Mouse (Mus musculus) layer of hippocampus, adult 11-12 months (tissue): ENCODE measurements at regions not wholly inside any gene's neighbourhood (a gene's known extent, or its start where the extent isn't known, plus 50 kb on each side); places are given as distances from the start of the nearest gene placed in this dataset.
"Not testable (repeated sequence)": the region's sequence is repeated elsewhere in the genome, so short reads cannot be mapped to it uniquely, and the experiment has no call there.

ENCODE experiments used
- DNase-seq: peaks from one replicate; pipeline ENCODE4 v3.0.0; 2022; ENCODE audit warnings: low spot score

DNA sequence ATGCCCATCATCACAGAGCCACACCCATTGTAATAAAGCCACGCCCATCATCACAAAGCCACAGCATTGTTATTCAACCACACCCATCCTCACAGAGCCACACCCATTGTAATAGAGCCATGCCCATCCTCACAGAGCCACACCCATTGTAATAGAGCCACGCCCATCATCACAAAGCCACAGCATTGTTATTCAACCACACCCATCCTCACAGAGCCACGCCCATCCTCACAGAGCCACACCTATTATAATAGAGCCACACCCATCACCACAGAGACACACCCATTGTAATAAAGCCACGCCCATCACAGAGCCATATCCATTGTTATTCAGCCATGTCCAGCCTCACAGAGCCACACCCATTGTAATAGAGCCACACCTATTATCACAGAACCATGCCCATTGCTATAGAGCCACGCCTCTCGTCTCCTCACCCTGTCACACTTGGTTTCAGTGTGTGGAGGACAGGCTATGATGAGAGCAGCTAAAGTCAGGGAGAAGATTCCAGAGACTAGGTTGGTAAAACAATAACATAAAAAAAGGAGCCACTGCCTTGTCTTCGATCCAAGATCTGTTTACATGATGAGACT is 85.6 kb downstream of the Gxylt1 start:
- no peak for DNase-seq

DNA sequence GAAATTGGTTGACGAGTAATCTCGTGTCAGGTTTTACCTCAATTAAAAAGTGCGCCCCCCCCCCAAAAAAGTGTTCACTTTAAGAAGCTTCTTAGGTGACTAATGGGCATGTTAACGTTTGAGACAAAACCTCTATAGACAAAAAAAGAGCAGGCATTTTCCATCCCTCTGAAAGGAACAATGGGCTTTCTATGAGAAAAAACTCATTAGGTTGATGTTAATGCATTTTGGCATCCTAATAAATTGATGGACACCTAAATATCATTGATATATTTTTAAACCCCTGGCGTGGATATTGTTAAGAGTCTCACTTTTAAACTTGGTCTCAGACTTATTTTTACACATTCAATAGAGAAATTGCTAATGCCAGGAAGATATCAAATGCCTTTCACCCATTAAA is 98.8 kb downstream of the Gxylt1 start:
- no peak for DNase-seq

DNA sequence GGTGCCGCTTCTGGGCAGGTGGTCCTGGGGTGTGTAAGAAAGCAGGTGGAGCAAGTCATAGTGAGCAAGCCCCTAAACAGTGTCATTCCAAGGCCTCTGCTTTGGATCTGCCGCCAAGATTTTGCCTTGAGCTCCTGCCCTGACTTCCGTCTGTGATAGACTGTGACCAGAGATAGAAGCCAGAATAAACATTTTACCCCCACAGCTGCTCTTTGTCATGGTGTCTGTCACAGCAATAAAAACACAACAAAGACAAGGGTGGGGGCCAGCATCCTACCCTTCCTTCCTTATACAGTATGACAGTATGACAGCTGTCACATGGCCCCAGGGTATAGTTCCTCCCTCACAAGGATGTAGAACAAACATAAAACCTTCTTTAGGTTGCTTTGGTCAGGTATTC is 106.2 kb downstream of the Gxylt1 start:
- DNase-seq: no peak

DNA sequence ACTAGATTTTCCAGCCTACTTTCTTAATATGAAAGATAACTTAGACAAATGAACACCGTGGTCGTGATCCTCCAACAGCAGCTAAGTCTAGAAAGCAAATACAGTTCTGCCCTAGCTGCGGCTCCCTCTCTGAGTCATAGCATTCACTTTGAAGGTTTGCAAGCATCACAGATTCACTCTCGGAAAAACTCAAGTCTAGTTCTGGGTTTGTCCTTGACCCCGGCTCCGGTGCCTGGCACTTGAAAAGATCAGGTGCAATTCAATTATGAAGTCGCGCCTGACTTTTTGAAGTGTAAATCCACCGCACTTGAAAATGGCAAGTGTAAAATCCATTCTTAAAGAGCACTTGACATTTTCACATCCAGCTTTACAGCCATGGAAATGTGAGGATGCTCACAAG is 107.5 kb downstream of the Gxylt1 start:
- DNase-seq: no peak

DNA sequence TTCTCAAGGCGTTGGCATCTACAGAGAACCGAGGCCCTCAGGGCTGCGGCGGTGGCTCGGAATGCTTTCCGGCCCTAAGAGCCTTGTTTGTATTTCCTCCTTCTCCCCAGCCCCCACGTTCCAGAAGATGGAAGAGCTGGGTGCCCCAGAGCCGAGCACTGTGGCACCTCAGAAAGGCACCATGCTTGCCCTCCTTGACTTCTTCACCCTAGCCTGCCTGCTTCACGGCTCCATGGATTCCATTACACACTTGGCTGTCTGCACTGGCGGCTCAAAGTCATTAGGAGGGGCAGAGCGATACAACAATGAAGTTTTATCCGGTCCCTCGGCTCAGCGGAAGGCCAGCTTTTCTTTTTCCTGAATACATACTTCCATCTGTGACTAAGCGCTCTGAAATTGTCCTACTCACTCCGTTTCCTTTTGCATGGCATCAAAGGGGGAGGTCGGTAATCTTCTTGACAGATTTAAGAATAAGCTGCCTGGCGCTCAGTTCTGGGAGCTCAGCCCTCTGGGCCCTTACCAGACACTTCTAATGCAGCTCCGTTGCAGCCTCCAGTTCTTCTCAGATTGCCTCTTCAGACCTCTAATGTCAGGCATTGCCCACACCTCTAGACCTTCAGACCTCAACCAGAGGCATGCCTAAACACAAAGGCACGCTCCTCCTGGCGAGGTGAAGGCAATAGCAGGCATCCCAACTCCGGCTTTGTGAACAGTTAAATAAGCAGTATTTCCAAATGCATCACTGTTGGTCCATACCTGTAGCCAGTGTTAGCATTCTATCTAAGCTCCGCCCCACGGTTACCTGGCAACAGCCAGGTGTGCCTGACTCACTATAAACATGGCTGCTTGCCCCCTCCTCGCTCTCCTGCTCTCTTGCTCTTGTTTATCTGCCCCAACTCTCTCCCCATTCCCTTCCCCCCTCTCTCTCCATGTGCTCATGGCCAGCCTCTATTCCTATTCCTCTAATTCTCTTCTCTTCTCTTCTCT is 112.8 kb downstream of the Gxylt1 start:
- no peak for DNase-seq

DNA sequence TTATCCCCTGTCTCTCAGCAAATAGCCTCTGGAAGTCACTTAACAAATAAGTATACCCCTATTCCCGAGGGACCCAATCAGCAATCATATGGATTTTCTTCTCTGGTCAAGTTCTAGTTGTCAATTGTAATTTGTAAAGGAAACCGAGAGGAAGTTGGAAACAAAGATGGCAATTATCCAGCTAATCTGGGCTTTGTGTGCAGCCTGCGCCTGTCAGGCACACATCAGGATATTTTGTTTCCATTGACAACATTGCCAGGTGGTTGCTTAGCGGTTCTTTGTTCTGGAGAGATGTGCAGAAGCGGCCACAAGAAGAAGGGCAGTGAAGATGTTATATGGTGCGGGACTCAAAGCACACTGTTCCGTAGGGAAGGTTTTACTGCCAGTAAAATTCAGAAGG is 113.7 kb downstream of the Gxylt1 start:
- no peak for DNase-seq

DNA sequence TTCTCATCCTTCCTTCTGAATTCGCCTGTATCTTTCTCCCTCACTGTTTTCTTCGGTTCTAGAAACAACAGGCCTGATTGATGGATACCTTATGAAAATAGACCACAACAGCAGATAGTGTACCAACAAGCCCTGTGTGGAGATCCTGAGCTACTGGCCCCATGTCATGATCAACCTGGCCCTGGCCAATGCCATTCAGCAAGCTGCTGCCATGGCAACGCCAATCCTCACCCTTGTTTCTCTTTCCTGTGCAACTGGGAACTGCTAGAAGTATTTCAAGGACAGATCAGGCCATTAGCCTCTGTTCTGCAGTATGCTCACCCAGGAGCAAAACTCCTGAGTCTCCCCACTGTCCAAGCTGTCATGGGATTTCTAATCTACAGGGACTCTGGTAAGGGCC is 119.2 kb downstream of the Gxylt1 start:
- no peak for DNase-seq

DNA sequence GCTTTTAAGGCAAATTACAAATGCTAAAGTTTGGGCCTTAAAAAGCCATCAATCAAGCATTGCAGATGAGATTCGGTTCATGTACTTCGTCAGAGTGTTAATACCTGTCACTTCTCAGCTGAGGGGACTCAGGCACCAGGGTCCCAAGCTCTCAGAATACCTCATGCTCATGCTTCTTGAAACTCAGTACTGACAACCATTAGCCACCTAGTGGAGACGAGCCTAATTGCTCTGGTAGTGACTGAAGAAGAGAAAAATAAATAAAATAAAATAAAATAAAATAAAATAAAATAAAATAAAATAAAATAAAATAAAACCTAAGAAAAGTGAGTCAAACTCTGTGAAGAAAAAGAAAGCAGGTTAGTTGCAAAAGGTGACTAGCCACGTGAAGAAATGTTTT is 121.0 kb downstream of the Gxylt1 start:
- DNase-seq: peak; percentile 19

DNA sequence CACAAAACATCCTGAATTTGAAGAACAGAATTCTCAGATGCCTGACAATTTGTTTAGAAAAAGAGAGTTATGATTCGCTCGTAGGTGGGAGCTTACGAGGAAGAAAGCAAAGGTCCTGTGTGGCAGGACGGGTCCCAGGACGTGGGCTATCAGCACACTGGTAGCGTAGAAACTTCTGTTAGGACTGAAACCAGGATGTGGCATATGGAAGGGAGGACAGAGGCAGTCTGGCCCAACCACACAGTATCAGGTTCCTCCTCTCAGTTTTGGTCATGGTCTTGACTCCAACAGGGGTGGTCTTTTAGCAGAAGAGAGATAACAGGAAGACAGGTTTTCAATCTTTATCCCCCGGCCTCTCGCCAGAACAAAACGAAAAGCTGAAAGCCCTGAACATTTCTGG is 130.1 kb downstream of the Gxylt1 start:
- DNase-seq: no peak

DNA sequence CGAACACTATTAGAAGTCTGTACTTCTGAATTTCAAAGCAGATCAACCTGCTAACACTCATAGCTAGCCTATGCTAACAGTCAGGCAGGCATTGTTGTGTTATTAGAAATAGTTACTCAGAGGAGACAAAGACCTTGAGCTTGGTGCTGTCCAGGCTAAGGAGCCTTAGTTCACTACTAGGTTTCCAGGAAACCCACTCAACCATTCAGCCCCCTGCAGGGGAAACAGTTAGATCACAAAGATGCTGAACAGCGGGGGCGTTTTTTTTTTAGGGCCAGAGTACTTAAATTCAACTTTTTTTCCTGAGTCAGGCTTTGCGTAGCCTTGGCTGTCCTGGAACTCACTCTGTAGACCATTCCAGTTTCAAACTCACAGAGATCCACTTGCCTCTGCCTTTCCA is 130.7 kb downstream of the Gxylt1 start:
- DNase-seq: no peak

DNA sequence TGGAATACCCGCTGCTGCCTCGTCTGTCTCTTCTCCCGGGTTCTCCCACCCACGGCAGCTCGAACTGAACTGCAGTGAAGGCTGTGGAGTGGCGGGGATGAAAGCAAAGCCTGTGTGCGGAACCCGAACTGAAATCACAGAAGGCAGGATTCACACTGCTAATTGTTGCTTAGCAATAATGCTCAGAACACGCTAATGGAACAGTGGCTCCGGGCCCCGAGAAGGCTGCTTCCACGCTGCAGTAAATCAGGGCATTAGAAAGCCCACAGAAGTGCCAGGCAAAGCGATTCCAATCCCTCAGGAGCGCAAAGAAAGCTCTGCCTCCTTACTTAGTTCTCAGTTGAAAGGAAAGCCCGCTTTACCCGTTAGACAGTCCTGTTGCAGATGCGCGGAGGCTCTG is 141.6 kb downstream of the Gxylt1 start:
- DNase-seq: peak; percentile 69

DNA sequence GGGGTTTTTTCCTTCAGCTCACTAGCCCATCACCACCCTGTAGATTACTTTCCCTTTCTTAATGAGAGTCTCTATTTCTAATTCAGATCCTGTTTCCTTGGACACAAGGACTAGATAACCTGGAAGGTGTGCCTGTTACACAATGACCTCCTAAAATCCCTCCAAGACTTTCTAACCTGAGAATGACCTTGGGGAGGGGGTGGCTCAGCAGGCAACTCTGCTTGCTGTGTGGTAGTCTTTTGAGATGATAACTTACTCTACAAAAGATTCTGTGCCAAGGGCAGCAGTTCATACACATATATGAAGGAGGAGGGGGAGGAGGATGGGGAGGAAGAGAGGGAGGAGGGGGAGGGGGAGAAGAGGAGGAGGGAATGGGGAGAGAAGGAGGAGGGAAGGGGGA is 143.9 kb downstream of the Gxylt1 start:
- DNase-seq: no peak

DNA sequence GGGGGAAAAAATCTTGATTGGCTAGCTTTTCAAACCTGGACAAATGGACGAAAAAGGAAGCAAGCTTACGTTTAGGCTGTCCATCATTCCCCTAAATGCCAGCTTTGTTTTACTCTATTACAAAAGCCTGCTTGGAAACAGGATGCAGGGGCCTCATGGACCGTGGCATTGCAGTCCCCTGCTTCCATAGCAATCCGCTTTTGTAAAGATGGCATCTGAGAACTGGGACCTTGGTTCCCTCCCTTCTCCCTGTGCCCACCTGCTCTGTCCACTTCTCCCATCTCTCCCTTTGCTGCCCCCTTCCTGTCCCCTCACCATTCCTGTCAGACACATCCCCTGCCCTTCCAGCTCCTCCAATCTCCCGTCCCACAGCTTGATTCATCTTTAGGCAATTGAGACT is 149.7 kb downstream of the Gxylt1 start:
- DNase-seq: no peak

DNA sequence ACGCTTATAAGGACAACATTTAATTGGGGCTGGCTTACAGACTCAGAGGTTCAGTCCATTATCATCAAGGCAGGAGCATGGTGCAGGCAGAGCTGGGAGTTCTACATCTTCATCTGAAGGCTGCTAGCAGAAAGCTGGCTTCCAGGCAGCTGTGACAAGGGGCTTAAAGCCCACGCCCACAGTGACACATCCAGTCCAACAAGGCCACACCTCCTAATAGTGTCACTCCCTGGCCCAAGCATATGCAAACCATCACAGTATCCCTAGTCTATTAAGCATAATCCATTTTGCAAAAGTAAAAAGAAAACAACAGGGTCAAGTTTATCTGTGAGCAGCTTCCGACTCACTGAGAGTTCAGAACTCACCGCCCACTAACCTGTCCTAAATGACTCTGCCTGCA is 153.8 kb downstream of the Gxylt1 start:
- DNase-seq: no peak

DNA sequence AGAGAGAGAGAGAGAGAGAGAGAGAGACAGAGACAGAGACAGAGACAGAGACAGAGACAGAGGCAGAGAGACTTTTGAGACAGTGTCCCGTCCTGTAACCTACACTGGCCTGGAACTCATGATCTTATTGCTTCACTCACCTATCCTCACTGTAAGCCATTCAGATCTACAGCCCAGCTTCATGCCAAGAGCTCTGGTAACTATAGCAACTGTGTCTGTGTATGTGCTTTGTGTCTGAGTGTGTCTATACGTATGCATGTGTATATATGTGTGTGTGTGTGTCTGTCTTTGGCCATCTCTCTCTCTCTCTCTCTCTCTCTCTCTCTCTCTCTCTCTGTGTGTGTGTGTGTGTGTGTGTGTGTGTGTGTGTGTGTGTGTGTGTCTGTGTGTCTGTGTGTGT is 157.2 kb downstream of the Gxylt1 start:
- not testable (repeated sequence) for DNase-seq

DNA sequence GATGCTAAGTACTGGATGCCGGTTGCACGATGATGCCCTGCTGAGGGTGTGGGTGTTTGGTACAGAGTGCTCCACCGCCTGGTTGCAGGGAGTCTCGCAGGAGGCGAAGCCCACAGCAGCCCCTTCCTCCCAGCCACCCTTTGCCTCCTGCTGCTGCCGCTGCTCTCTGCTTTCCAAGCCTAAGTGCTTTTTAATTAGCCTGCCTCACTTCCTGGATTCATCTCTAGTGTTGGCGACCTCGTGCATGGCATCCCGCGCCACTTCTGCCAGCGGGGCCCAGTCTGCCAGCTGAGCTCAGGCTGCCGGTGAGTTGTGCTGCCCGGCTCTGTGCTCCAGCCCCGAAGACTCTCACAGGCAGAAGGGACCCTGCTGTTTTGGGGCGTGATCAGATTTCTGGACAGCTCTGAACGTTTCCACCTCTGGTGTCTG is 159.3 kb downstream of the Gxylt1 start:
- peak; percentile 37 for DNase-seq

DNA sequence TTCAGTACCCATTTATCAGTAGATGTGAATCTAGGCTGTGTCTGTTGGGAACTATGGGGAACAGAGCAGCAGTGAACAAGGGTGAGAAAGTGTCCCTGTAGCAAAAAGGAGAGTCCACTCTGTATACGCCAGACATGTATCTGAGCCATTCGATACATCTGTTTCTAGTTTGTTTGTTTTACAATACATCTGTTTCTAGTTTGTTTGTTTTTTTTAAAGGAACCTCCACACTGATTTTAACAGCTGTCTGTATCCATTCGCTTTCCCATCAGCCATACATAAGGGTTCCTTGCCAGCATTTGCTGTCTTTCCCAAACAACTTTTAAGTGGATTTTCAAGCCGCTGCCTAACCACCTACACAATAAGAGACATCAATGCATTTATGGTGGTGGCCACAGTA is 170.0 kb downstream of the Gxylt1 start:
- DNase-seq: no peak

DNA sequence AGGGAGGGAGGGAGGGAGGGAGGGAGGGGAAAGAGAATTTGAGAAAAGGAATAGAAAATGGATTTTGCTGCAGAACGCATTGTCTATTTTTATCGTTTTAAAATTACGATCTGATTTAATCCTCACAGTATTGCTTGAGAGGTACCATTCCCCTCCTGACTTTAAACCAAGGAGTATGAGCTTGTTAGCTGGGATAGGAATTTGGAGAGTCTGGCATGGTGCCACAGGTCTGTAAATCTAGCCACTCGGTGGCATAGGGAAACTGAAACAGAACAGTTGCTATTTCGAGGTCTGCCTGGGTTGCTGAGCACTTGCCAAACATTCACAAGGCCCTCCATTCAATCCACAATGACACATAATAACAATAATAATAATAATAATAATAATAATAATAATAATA is 171.6 kb downstream of the Gxylt1 start:
- DNase-seq: no peak

DNA sequence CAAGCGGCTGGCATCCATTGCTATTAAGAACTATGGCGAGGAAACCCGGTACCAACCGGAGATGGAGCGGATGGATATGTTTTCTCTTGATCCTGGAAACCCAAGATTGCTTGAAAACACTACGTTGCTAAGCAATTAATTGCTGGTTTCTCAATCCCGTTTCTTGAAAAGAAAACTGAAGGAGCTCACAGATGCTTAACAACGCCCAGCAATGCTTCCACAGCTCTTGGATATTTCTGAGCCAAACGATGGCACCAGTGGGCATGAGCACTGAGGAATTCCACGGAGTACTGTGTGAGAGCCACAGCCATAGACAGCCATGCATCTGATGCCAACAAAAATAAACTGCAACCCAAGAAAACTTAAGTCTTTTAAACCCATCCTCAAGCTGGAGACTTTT is 173.1 kb downstream of the Gxylt1 start:
- no peak for DNase-seq

DNA sequence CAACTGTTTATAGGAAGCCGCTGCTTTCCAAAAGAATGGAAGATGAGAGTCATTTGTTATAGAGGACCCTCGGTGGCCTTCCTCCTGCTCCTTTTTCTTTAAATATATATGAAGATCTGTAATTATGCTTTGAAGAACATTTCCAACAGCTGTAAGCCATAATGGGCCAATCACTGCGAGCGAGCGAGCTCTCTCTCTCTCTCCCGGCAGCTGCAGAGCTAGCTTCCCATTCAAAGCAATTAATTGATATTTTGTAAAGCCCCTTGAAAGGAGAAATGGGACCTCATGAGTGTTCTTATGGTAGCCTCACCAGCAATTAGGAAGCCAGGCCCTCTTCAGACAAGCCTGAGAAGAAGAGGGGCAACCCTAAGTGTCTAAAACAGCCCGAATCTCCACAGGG is 174.1 kb downstream of the Gxylt1 start:
- DNase-seq: no peak

DNA sequence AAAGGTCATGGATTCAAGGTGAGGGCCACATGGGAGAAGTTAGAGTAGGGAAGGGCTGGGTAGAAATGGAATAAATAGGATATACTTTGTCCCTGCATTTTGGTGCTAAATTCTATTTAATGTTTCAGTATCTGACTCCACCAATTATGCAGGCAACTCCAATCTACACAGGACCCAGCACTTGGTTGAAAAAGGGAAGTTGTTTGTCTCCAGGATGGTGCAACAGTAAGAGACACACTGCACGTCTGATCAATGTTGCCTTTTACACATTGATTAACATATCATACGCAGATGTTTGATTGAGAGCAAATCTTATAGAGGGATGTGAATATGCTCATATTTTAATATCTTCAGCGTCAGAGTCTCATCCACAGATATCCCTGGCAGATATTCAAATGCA is 175.1 kb downstream of the Gxylt1 start:
- DNase-seq: no peak

DNA sequence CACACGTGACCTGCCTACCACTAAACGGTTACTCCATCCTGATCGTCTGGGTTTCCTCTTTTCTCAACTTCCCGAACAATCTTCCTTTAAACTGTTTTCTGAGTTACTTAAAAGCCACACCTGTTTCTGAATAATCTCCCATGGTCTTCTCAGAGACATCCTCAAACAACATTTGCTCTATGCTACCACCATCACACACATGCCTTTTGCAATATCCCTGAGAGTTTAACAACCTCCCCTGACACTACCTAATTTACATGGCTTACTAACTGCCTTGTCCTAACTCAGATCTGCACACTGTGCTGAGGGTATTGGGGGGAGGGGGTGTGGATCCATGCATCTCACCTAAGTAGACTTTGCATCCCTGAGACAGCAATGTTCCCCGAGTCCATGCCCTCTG is 178.6 kb downstream of the Gxylt1 start:
- no peak for DNase-seq

DNA sequence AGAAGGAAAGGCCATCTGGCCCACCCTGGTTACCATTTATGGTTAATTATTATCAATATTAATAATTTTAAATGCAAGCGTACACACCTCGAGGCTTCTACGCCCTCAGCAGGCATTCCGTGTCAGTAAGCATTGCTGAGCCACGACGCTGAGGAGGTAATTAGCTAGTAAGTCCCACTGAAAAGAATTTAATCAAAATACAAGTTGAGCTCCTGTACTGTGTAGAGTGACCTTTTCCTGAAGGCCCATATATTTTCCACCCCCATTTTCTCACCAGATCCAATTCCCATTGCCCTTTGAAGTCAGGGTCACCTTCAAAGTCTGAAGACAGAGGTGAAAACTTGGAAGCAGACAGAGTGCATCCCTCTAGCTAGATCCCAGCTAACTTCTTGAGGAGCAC is 179.8 kb downstream of the Gxylt1 start:
- no peak for DNase-seq
